Mouse (Mus musculus): ENCODE data around the gene Prl2c1. TPM values are rescaled to one million over a fixed set of nuclear protein-coding genes. Genes with fewer than 3 reads are reported as not detected.
"Not testable (repeated sequence)": the region's sequence is repeated elsewhere in the genome, so short reads cannot be mapped to it uniquely, and the experiment has no call there.

The Prl2c1 gene
- not detected in 2 replicates for polyA plus RNA-seq (2016; fragmentation: Nextera tagmentation; extraction: Ambion mirVana)

DNA sequence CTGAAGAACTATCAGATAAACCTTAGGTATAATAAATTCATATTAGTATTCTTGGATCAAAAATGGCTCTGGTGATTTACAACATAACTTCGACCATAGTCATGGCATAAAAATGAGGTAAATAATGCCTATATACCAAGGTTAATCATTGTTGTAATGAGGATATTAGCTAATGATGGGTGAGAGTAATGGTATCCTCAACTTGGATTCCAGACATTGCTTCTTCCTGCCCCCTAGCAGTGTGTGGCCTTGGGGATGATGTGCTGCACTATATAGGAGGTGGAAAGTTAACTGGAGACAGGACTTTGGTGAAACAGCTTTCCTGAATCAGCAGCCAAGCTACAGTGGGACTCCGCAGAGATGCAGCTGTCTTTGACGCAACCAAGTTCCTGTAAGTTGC, at the start of gene Prl2c1:
Gene Prl2c1 (plus strand): TSS at position 301 of the 400 bp plus-strand sequence.
- H3K4me3 ChIP-seq, result no peak within 1 kb of the TSS
- H3K9ac ChIP-seq, result no peak within 1 kb of the TSS
- no peaks in the 10 kb centered on the region for H3K36me3 ChIP-seq
- no peak within 1 kb of the TSS for H3K4me2 ChIP-seq
- H3K9me3 ChIP-seq (replicated peaks), result no peaks in the 10 kb centered on the region
- H3K27ac ChIP-seq (ENCODE audit: poor library complexity, severe bottlenecking), result no peak within 1 kb of the TSS
- ATAC-seq (ENCODE audit: insufficient number of reproducible peaks, low FRiP score), result no peak
- H3K27me3 ChIP-seq (replicated peaks), result no peaks in the 10 kb centered on the region
- no peaks in the 10 kb centered on the region for H3K4me1 ChIP-seq (replicated peaks)
- WGBS, result 87% methylated on average over 3 of the region's 3 CpGs

DNA sequence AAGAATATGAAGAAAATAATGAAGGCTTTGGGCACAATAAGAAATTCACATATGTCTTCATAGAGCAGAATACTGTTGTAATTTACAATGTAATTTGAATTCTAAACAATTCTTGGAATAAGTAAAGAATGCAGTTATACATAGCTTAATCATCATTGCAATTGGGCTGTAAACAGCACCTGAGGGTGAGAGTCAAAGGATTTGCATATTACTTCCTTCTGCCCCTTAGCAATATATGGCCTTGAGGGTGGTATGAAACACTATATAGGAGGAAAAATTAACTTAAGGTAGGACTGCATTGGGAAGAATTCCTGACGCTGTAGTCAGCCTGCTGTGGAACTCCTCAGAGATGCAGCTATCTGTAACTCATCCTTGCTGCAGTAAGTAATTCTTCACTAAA, 47.8 kb upstream of the Prl2c1 start, which contains the start of gene Prl2a1:
Gene Prl2a1 (plus strand): TSS at position 301 of the 400 bp plus-strand sequence.
- 85% methylated on average over 1 of the region's 1 CpGs for whole genome bisulfite sequencing
- H3K4me3 ChIP-seq, result no peak within 1 kb of the TSS

DNA sequence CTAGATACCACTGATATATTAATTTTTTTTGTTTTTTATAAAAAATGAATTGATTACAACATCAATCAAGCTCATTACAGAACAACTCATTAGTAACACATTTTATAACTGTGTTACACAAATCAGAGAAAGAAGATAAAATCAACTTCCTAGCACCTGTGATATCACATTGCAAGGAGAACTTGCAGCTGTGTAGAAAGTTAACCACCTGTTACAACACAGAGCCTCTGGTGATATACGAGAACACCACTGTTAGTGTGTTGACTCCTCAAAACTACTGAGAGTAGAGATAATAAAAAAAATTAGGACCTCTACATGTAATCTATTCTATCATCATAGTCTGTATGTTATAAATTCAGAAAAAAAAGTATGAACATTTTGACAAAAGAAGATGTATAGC, 46.4 kb upstream of the Prl2c1 start:
- Histone ChIP-seq H3K4me1 (replicated peaks) (no peaks in the 10 kb centered on the region), H3K27ac (ENCODE audit: poor library complexity, severe bottlenecking) (no peak overlapping the region), H3K9me3 (replicated peaks) (no peaks in the 10 kb centered on the region), H3K4me3 (no peak overlapping the region), H3K27me3 (replicated peaks) (no peaks in the 10 kb centered on the region), H3K4me2 (no peak overlapping the region), H3K36me3 (no peaks in the 10 kb centered on the region), H3K9ac (no peak overlapping the region)
- no peak for ATAC-seq (ENCODE audit: insufficient number of reproducible peaks, low FRiP score)
- WGBS, result 71% methylated on average over 1 of the region's 1 CpGs

More for the DNA sequence above, 47.8 kb upstream of the Prl2c1 start, which contains the start of gene Prl2a1:
- Histone ChIP-seq H3K36me3 (no peaks in the 10 kb centered on the region), H3K27ac (ENCODE audit: poor library complexity, severe bottlenecking) (no peak within 1 kb of the TSS), H3K27me3 (replicated peaks) (no peaks in the 10 kb centered on the region), H3K9me3 (replicated peaks) (no peaks in the 10 kb centered on the region), H3K4me2 (no peak within 1 kb of the TSS), H3K4me1 (replicated peaks) (no peaks in the 10 kb centered on the region), H3K9ac (no peak within 1 kb of the TSS)
- no peak for ATAC-seq (ENCODE audit: insufficient number of reproducible peaks, low FRiP score)

DNA sequence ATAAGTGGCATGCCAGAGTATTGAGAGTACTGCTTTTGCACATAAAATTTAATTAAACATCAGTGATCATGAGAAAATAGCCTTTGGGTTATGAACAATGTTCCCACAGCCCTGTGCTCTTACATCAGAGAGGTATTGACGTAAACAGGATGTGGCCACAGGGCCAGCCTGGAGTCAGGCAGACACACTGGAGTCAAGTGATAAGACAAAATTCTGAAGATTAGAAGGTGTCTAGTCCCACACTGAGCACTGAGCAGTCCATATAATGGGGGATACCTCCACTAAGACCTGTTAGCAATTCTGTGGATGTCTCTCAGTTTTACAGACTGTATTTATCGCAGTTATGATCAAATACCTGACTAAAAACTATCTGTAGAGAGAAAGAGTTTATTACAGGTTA, 55.1 kb downstream of the Prl2c1 start:
- not testable (repeated sequence) for H3K36me3 ChIP-seq; H3K27me3 ChIP-seq (replicated peaks); H3K4me3 ChIP-seq; H3K4me1 ChIP-seq (replicated peaks); H3K9me3 ChIP-seq (replicated peaks); H3K4me2 ChIP-seq; H3K9ac ChIP-seq; H3K27ac ChIP-seq (ENCODE audit: poor library complexity, severe bottlenecking); ATAC-seq (ENCODE audit: insufficient number of reproducible peaks, low FRiP score)
- 75% methylated on average over 2 of the region's 2 CpGs for WGBS

Other genes starting within 250 kb of the Prl2c1 start
- not detected in 2 replicates for gene Prl7b1, start 238.8 kb upstream of the Prl2c1 start, polyA plus RNA-seq (2016; fragmentation: Nextera tagmentation; extraction: Ambion mirVana)
- not detected in 2 replicates for gene Prl7a1, start 206.8 kb upstream of the Prl2c1 start, polyA plus RNA-seq (2016; fragmentation: Nextera tagmentation; extraction: Ambion mirVana)
- not detected in 2 replicates for gene Prl7a2, start 181.3 kb upstream of the Prl2c1 start, polyA plus RNA-seq (2016; fragmentation: Nextera tagmentation; extraction: Ambion mirVana)
- gene Prl7d1, start 132.6 kb upstream of the Prl2c1 start, polyA plus RNA-seq (2016; fragmentation: Nextera tagmentation; extraction: Ambion mirVana), result not detected in 2 replicates
- gene Prl7c1, start 68.5 kb upstream of the Prl2c1 start, polyA plus RNA-seq (2016; fragmentation: Nextera tagmentation; extraction: Ambion mirVana), result not detected in 2 replicates
- gene Prl2a1, start 47.7 kb upstream of the Prl2c1 start, polyA plus RNA-seq (2016; fragmentation: Nextera tagmentation; extraction: Ambion mirVana), result not detected in 2 replicates
- gene Prl4a1, start 166.9 kb downstream of the Prl2c1 start, polyA plus RNA-seq (2016; fragmentation: Nextera tagmentation; extraction: Ambion mirVana), result not detected in 2 replicates

Data from heart, embryonic 12.5 days (tissue).